Mouse (Mus musculus): ENCODE measurements around the gene Rimbp2.

The Rimbp2 gene

GRCm38 (mm10) chr5:128845033-128845432 is 108.3 kb downstream of the Rimbp2 start:
- DNase-seq (ENCODE audit: low spot score), result no peak

DNA sequence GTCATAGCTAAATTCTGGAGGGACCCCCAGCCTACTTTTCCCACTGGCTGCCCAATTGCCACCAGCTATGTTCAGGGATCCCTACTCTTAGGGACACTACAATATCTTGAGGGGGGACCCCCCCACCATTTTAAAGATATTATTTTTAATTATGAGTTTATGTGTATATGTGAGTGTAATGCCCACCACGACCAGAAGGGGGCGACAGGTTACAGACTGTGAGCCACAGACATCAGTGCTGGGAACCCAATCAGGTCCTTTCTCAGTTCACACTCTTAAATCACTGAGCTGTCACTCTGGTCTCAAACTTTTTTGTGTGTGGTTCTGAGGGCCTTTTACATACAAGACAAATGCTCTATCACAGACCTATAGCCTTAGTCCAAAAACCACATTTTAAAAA is 109.3 kb downstream of the Rimbp2 start:
- DNase-seq (ENCODE audit: low spot score), result no peak

- DNase-seq (ENCODE audit: low spot score), result no peak
Measured at GRCm38 (mm10) chr5:128841541-128841940, 111.7 kb downstream of the Rimbp2 start.

DNA sequence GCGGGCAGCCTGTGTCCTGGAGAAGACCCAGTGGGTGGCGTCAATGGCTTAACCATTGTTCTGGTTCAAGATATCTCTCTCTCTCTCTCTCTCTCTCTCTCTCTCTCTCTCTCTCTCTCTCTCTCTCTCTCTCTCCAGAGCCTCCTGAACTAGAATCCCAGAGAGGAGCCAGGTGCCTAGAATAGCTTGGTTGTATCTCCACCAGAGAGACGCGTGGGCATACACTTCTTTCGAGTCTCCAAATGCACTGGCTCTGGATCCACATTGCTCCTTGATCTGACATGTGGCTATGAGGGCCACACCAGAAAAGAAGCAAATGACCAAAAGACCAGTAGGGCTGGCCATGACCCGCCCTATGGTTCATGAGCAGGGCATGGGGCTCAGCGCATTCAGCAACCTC is 116.2 kb downstream of the Rimbp2 start:
- DNase-seq (ENCODE audit: low spot score), result no peak

GRCm38 (mm10) chr5:128834126-128834525 is 119.2 kb downstream of the Rimbp2 start:
- no peak for DNase-seq (ENCODE audit: low spot score)

DNA sequence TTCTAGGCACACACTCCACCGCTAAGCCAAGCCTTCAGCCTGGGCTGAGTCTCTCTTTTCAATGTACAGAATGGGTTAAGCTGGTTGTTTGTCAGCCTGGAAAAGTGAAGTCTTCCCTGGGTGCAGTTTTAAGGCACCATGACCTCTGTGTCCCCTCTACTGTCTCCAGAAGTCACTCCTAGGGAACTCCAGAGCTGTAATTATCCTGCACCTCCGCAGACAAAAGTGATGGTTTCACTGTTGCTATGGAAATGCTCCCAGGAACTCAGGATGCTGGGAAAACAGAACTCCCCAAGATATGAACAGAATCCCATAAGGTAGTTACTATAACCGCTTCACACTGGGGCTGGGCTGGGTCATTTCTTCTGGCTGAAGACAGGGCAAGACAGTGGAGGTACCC is 130.4 kb downstream of the Rimbp2 start:
- no peak for DNase-seq (ENCODE audit: low spot score)

GRCm38 (mm10) chr5:128819638-128820285 is 133.5 kb downstream of the Rimbp2 start:
- no peak for DNase-seq (ENCODE audit: low spot score)

- no peak for DNase-seq (ENCODE audit: low spot score)
Measured at GRCm38 (mm10) chr5:128815629-128816028, 137.7 kb downstream of the Rimbp2 start.

DNA sequence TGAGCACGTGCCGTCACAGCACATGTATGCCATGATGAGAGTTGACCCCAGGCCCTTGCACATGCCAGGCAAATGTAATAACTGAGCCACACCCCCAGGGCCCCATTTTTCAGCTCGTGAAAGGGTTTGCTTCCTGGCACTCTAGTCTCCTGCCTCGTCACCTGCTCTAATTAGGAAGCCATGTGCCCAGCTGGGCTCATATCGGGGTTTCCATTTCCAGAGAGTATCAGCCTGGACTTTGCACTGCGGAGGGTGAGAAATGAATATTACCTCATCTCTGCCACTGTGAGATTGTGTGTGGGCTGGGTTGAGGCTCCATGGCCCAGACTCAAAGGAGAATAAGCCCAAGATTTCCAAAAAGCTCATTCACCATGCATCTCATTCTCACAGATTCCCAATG is 138.2 kb downstream of the Rimbp2 start:
- no peak for DNase-seq (ENCODE audit: low spot score)

- no peak for DNase-seq (ENCODE audit: low spot score)
Measured at GRCm38 (mm10) chr5:128813121-128813520, 140.2 kb downstream of the Rimbp2 start.

- DNase-seq (ENCODE audit: low spot score), result no peak
Measured at GRCm38 (mm10) chr5:128811431-128811830, 141.9 kb downstream of the Rimbp2 start.

DNA sequence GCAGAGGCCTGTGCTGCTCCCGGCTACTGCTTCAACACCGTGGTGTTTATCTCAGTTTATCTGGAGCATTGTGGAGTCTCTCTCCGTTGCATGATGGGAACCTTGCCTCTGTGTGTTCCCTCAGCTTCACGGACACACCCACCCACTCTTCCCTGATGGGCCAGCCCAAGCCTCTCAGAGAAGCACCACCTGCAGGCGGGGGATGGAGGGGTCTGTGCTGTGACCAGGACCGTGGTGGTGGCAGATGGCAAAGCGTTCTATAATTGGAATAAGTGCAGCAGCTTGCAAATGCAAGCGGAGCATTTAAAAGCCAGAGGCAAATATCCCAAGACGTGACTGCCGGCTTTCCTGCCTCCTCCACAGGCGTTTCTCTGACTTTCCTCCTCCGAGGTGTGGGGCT is 143.3 kb downstream of the Rimbp2 start:
- no peak for DNase-seq (ENCODE audit: low spot score)

DNA sequence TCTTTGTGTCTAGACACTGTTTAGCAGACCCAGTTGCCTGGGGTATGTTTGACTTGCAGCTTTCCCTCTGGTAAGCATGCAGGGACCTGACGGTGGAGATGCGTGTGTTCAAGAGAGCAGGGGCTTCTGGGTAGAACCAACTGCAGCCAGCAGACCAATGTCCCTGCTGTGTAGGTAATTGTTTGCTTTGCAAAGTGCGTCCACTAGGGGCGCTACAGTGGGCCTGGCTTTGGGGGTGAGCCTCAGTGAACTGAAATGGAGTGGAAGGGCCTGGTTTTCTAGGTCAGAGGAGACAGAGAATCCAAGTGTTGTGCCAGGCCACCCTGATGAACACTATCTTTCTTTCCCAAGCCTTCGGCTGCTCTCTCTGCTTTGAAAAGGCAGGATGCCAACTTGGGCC is 143.9 kb downstream of the Rimbp2 start:
- no peak for DNase-seq (ENCODE audit: low spot score)

- no peak for DNase-seq (ENCODE audit: low spot score)
Measured at GRCm38 (mm10) chr5:128808547-128809182, 144.6 kb downstream of the Rimbp2 start.

- DNase-seq (ENCODE audit: low spot score), result no peak
Measured at GRCm38 (mm10) chr5:128807408-128807807, 145.9 kb downstream of the Rimbp2 start.

- DNase-seq (ENCODE audit: low spot score), result no peak
Measured at GRCm38 (mm10) chr5:128806296-128806998, 146.8 kb downstream of the Rimbp2 start.

- DNase-seq (ENCODE audit: low spot score), result no peak
Measured at GRCm38 (mm10) chr5:128805092-128805491, 148.2 kb downstream of the Rimbp2 start.

DNA sequence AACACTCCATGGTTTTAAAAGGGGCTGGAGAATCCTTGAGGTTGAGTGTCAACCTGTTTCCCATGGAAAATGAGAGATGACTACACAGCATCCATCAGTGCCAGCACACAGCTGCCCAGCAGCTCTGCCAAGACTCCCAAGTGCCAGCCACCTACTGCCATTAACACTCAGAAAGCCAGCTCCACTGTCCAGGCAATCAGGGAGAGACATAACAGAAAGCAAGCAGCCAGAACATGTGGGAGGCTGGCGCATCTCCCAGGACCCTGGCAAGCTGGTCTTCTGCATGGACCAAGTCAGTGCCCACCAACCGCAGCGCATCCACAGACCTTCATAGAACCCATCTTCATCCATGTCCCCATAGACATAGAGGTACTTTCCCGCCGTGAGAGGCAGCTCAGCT is 152.7 kb downstream of the Rimbp2 start:
- no peak for DNase-seq (ENCODE audit: low spot score)

DNA sequence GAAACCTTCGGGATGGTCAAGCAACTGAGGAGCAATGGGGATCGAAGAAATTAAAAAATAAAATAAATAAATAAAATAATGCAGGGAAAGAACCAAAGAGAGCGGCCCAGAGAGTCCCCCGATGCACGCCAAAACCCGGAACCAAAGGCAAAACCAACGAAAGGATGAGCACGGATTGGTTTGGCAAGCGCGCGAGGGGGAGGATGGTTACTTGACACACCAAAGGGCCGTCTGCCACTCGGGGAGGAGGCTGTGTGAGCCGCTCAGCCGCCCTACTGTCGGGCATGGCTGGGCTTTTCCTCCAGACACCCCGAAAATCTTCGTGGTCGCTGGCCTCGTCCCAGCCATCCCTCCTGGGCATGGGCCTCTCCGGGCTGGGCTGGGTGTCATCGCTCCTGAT is 171.7 kb downstream of the Rimbp2 start:
- DNase-seq (ENCODE audit: low spot score), result no peak

DNA sequence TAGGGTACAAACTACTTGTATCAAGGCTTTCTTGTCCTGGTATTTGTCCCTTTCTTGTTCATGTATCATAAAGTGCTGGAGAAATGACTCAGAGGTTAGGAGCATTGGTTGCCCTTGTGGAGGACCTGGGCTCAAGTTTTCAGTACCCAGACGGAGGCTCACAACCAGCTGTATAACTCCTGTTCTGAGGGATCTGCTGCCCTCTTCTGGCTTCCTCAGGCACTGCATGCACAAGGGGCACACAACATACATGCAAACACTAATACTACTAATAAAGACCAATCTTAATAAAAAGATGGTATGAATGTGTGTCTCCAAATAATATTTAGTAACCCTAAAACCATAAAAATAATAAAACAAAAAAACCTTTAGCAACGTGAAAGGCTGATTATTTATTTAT is 176.9 kb downstream of the Rimbp2 start:
- no peak for DNase-seq (ENCODE audit: low spot score)

DNA sequence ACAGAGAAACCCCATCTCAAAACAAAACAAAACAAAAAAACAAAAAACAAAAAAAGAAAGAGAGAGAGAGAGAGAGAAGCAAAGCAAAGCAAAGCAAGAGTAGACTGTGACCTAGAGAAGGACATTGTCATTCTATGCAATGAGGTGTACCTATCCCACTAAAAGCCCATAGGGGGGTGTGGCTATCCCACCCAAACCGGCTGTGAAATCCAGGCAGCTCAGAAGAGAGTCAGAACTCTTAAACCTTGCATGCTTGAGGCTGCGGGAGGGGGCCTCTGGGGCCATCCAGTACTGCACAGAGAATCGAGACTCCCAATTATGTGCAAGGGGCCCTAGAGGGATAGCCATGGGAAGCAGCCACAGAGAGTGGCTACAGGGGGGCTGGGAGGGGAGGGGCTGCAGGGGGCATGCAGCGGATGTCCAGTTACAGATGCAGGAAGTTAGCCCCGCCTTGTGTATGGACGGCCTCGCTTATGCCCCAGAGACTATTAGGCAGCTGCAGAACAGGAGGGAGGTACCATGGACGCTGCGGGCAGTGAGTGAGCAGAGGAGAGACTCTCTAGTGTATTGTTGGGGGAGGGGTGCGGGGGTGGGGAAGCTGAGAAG is 184.2 kb downstream of the Rimbp2 start:
- no peak for DNase-seq (ENCODE audit: low spot score)

- DNase-seq (ENCODE audit: low spot score), result no peak
Measured at GRCm38 (mm10) chr5:128761118-128761517, 192.2 kb downstream of the Rimbp2 start.

DNA sequence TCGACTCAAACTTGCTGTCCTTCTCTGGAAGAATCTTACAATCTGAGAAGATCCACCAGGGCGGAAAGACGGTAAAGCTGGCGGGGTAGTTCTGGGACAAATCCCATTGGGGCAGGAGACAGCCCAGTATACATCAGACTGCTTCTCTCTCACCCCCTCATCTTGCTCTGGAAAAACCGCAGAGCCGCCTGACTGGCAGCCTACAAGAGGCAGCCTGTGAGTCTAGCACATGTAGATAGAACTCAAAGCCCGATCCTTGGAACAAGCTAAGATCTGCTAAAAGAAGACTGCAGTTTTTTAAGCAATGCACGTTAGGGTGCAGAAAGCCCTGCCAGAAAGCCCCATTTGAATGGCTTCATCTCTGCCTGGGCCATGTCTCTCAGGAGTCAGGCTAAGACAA is 207.0 kb downstream of the Rimbp2 start:
- DNase-seq (ENCODE audit: low spot score), result no peak

All from T-cell, adult 2 months (primary cell).